Comparison of ENCODE assay signal across 9 mouse cellular contexts in genomic region chr3:30593719-30594485, GRCm38 (mm10). TPM values are rescaled to one million over a fixed set of nuclear protein-coding genes. Genes with fewer than 3 reads are reported as not detected.
DNase-seq lines count a peak whose midpoint lies in the region; ATAC-seq lines count a peak whose summit lies in the region.
"Had no signal": no experiment of that assay in that cellular context is flagged by ENCODE, and none has a peak within 500 bp of the region (broad histone marks: within the 10 kb centered on the region; RNA-seq: fewer than 3 reads in every experiment).

No protein-coding gene starts in this region.

- no peak overlapping the region for H3K27ac ChIP-seq in heart, embryonic 12.5 days (ENCODE audit: poor library complexity, severe bottlenecking)
- H3K27ac ChIP-seq in limb, embryonic 11.5 days (replicated peaks; ENCODE audit: low read depth, low read length) = no peak overlapping the region

- H3K9me3 ChIP-seq in heart, embryonic 12.5 days (replicated peaks) = no peaks in the 10 kb centered on the region
- H3K9me3 ChIP-seq in limb, embryonic 11.5 days (ENCODE audit: control insufficient read depth, low read length) = no peaks in the 10 kb centered on the region

- ATAC-seq in heart, embryonic 12.5 days (ENCODE audit: insufficient number of reproducible peaks, low FRiP score) = no peak
- ATAC-seq in limb, embryonic 11.5 days (ENCODE audit: insufficient number of reproducible peaks, low FRiP score, low TSS enrichment, low read depth) = no peak

- H3K4me2 ChIP-seq in heart, embryonic 12.5 days = no peak overlapping the region
- no peak overlapping the region for H3K4me2 ChIP-seq in limb, embryonic 11.5 days (ENCODE audit: low read depth, severe bottlenecking)

- H3K4me3 ChIP-seq in heart, embryonic 12.5 days = no peak overlapping the region
- no peak overlapping the region for H3K4me3 ChIP-seq in limb, embryonic 11.5 days (ENCODE audit: low read depth, low read length)

- 70% methylated on average over 4 of the region's 4 CpGs for WGBS in heart, embryonic 12.5 days
- WGBS in limb, embryonic 11.5 days = 81% methylated on average over 4 of the region's 4 CpGs

- 0 out of 2 replicates have a peak, but pooled peaks cover 3% of the 10 kb centered on the region for H3K4me1 ChIP-seq in heart, embryonic 12.5 days (replicated peaks)
- 0 out of 2 replicates have a peak, but pooled peaks cover 3% of the 10 kb centered on the region for H3K4me1 ChIP-seq in limb, embryonic 11.5 days (ENCODE audit: control insufficient read depth, insufficient read depth, low read length)

- peaks cover 12% of the 10 kb centered on the region for H3K27me3 ChIP-seq in heart, embryonic 12.5 days (replicated peaks)
- H3K27me3 ChIP-seq in limb, embryonic 11.5 days (ENCODE audit: control insufficient read depth, insufficient read depth, low read length) = no peaks in the 10 kb centered on the region

- H3K36me3 ChIP-seq in heart, embryonic 12.5 days = no peaks in the 10 kb centered on the region
- H3K36me3 ChIP-seq in limb, embryonic 11.5 days (ENCODE audit: control insufficient read depth, insufficient read depth, low read length) = no peaks in the 10 kb centered on the region

- H3K9ac ChIP-seq in heart, embryonic 12.5 days = no peak overlapping the region
- no peak overlapping the region for H3K9ac ChIP-seq in limb, embryonic 11.5 days (ENCODE audit: low read length)

- DNase-seq in heart, adult 11 months = peak; percentile 83
- DNase-seq in 416B (ENCODE audit: low read depth) (peak; percentile 68), adipocyte (ENCODE audit: low spot score) (peak; percentile 34)
- peak; percentile 49 for DNase-seq in limb, embryonic 11.5 days (ENCODE audit: low spot score)
- DNase-seq in urinary bladder, adult 18-20 months (ENCODE audit: low spot score in 2 of 2) = no peak
- no peak for DNase-seq in ovary, postnatal 10 days (ENCODE audit: low spot score)
- no peak for DNase-seq in ovary, adult 18-20 months (ENCODE audit: low spot score)

RNA-seq across cellular contexts. Expression of gene Actrt3, which starts 5.8 kb away (rescaled TPM):
- not detected in 2 replicates for polyA plus RNA-seq in heart, embryonic 12.5 days (2016; fragmentation: Nextera tagmentation; extraction: Ambion mirVana)
- polyA plus RNA-seq in limb, embryonic 11.5 days (2014; fragmentation: Nextera tagmentation; extraction: Ambion mirVana) = 0.24 TPM in 1 of 2 replicates, not detected in the other
- polyA plus RNA-seq: heart, embryonic 14.5 days had no signal

RNA-seq across cellular contexts. Expression of gene Mynn, which starts 8.0 kb away (rescaled TPM):
- 23.2 and 25.0 TPM in 2 replicates for polyA plus RNA-seq in heart, embryonic 12.5 days (2016; fragmentation: Nextera tagmentation; extraction: Ambion mirVana)
- polyA plus RNA-seq in limb, embryonic 11.5 days (2014; fragmentation: Nextera tagmentation; extraction: Ambion mirVana) = 32.1 and 37.8 TPM in 2 replicates

RNA-seq across cellular contexts. Expression of gene Mecom, which starts 46.1 kb away (rescaled TPM):
- 38.7 and 43.8 TPM in 2 replicates for polyA plus RNA-seq in heart, embryonic 12.5 days (2016; fragmentation: Nextera tagmentation; extraction: Ambion mirVana)
- polyA plus RNA-seq in limb, embryonic 11.5 days (2014; fragmentation: Nextera tagmentation; extraction: Ambion mirVana) = 218 and 228 TPM in 2 replicates

RNA-seq across cellular contexts. Expression of gene Lrriq4, which starts 50.4 kb away (rescaled TPM):
- 0.15 TPM in 1 of 2 replicates, not detected in the other for polyA plus RNA-seq in heart, embryonic 12.5 days (2016; fragmentation: Nextera tagmentation; extraction: Ambion mirVana)
- polyA plus RNA-seq in limb, embryonic 11.5 days (2014; fragmentation: Nextera tagmentation; extraction: Ambion mirVana) = not detected in 2 replicates
- polyA plus RNA-seq: heart, embryonic 14.5 days had no signal

RNA-seq across cellular contexts. Expression of gene Lrrc34, which starts 53.8 kb away (rescaled TPM):
- polyA plus RNA-seq in heart, embryonic 12.5 days (2016; fragmentation: Nextera tagmentation; extraction: Ambion mirVana) = 0.49 and 0.62 TPM in 2 replicates
- polyA plus RNA-seq in limb, embryonic 11.5 days (2014; fragmentation: Nextera tagmentation; extraction: Ambion mirVana) = 2.1 and 2.6 TPM in 2 replicates

Comparison
In these comparisons a context has a peak if more than half of its experiments do, and no peak if none do; other contexts are left out.
1. DNase-seq: peak in heart, adult 11 months (single experiment), 416B (single experiment), adipocyte (single experiment) and limb, embryonic 11.5 days (single experiment); none in urinary bladder, adult 18-20 months (0 of 2), ovary, postnatal 10 days (single experiment) and ovary, adult 18-20 months (single experiment).